Mouse (Mus musculus): ENCODE measurements around the gene Ldlr. TPM values are rescaled to one million over a fixed set of nuclear protein-coding genes. Genes with fewer than 3 reads are reported as not detected.

Ldlr gene
- total and polyA plus RNA-seq, 3 experiments = 69.1 to 90.6 TPM; not detected in 1

DNA sequence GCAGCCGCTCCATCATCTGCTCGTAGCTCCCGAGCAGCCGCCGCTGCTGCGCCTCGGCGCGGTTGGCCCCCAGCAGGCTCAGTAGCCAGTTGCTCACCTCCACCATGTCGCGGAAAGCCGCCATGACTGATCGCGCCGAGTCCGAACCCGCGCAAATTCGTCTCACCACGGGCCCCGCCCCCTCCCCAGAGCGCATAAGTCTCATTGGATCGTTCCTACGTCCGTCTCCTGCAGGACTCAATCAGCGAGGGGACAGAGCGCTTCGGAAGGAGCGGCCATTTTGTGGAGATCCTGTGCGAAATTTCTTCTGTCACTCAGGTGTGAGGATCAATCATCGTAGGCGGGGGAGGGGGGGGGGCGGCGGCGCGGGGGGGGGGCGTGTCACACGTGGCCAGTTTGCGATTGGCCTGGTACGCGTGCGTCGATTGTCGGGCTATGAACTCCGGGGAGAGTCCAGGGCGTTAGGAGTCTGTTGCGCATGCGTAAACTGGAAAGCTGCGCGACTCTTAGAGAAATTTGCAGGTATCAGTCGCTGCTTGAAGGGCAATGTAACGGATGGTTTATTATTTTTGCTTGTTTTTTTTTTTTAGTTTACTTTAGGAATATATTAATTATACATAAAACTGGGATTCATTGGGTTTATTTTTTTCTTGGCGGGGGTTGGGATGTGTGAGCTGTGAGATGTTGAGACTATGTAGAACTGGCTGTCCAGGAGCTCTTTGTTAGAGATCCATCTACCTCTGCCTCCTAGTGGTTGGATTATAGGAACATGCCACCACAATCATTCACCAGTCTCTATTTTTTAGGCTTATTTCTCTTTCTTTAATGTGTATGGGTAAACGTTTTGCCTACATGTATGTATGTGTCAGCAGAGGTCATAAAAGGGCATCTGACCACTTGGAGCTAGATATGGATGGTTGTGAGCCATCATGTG, 37.1 kb downstream of the Ldlr start, which contains the start of gene Spc24 (continued):
- peak; percentile 97 for TF ChIP-seq ZMIZ1 (IDR thresholded peaks at IDR 0.05; ENCODE audit: low read depth, low read length)
- 0 out of 2 replicates have a peak, but pooled peaks have one; percentile 81 for TF ChIP-seq UBTF (IDR thresholded peaks at IDR 0.05; ENCODE audit: borderline replicate concordance, insufficient read depth, low read depth, low read length)
- TF ChIP-seq POLR2AphosphoS2 (IDR thresholded peaks at IDR 0.05; ENCODE audit: low read length) = peak; percentile 99
- peak; percentile 60 for TF ChIP-seq ETS1 (IDR thresholded peaks at IDR 0.05; ENCODE audit: low read depth, low read length)
- TF ChIP-seq ZKSCAN1 (IDR thresholded peaks at IDR 0.05; ENCODE audit: low read depth, low read length) = no peak
- TF ChIP-seq USF2 (IDR thresholded peaks at IDR 0.05; ENCODE audit: borderline replicate concordance in 1 of 2, insufficient read depth in 1 of 2, low read depth in 1 of 2, low read length in 2 of 2) = no peak
- no peak for TF ChIP-seq MEF2A (IDR thresholded peaks at IDR 0.05; ENCODE audit: extremely low read depth, insufficient replicate concordance, low read depth, low read length, poor library complexity, severe bottlenecking)
- peak in 1 of 2 experiments; percentile 99; a peak in 2 of 4 replicates for TF ChIP-seq POLR2A (IDR thresholded peaks at IDR 0.05; ENCODE audit: control insufficient read depth in 1 of 2, insufficient read depth in 1 of 2, low read depth in 1 of 2, low read length in 2 of 2, poor library complexity in 1 of 2)
- peak; percentile 95 for TF ChIP-seq SMC3 (IDR thresholded peaks at IDR 0.05; ENCODE audit: low read depth, low read length)
- no peak for TF ChIP-seq POLR2AphosphoS5 (IDR thresholded peaks at IDR 0.05; ENCODE audit: borderline replicate concordance, low read depth, low read length)
- TF ChIP-seq CTCF (IDR thresholded peaks at IDR 0.05 in 2 of 3, conservative IDR thresholded peaks at IDR 0.05 in 1 of 3; ENCODE audit: control insufficient read depth in 1 of 3, insufficient read depth in 1 of 3, low read depth in 2 of 3, low read length in 3 of 3, poor library complexity in 1 of 3, severe bottlenecking in 1 of 3) = peak in 2 of 3 experiments; percentile 89 to 98; a peak in 4 of 6 replicates
- TF ChIP-seq MYC (IDR thresholded peaks at IDR 0.05; ENCODE audit: low read depth, low read length) = peak; percentile 97
- peak; percentile 97 for TF ChIP-seq MAX (IDR thresholded peaks at IDR 0.05; ENCODE audit: low read length)
- peak; percentile 98 for TF ChIP-seq E2F4 (IDR thresholded peaks at IDR 0.05; ENCODE audit: borderline replicate concordance, low read depth, low read length)
- no peak; the same call in 1 of the 2 replicates for TF ChIP-seq KAT2A (conservative IDR thresholded peaks at IDR 0.05; ENCODE audit: low read depth, low read length)
- peak; percentile 65; the same call in 1 of the 2 replicates for TF ChIP-seq BHLHE40 (IDR thresholded peaks at IDR 0.05; ENCODE audit: borderline replicate concordance, low read depth, low read length)
- peak; percentile 88 for TF ChIP-seq MAZ (IDR thresholded peaks at IDR 0.05; ENCODE audit: low read depth, low read length)
- TF ChIP-seq SIN3A (IDR thresholded peaks at IDR 0.05; ENCODE audit: low read length) = peak; percentile 85
- peak; percentile 83 for TF ChIP-seq TCF12 (IDR thresholded peaks at IDR 0.05; ENCODE audit: low read depth, low read length)
- peak; percentile 96 for TF ChIP-seq MXI1 (IDR thresholded peaks at IDR 0.05; ENCODE audit: low read depth, low read length)
- TF ChIP-seq JUND (IDR thresholded peaks at IDR 0.05; ENCODE audit: low read depth, low read length) = peak; percentile 86; the same call in 1 of the 2 replicates
- peak in 1 of 2 experiments; percentile 17; a peak in 1 of 4 replicates for TF ChIP-seq EP300 (IDR thresholded peaks at IDR 0.05; ENCODE audit: low read depth in 1 of 2, low read length in 2 of 2)
- no peak; the same call in 1 of the 2 replicates for TF ChIP-seq GABPA (IDR thresholded peaks at IDR 0.05; ENCODE audit: low read depth, low read length)

Data from MEL (cell line).